Mouse (Mus musculus) inflammation-experienced regulatory T-cells, adult 6 months (primary cell): Measurements from ENCODE around the gene Colgalt2. TPM values are rescaled to one million over a fixed set of nuclear protein-coding genes. Genes with fewer than 3 reads are reported as not detected.
"Not testable (repeated sequence)": the region's sequence is repeated elsewhere in the genome, so short reads cannot be mapped to it uniquely, and the experiment has no call there.

Source experiments
- ATAC-seq: one replicate; pipeline ENCODE4 v1.8.0; 2017
- polyA plus RNA-seq, 3 experiments: library from polyadenylated mRNA; unstranded; fragments of 100-300 nt; shearing (Covaris generic); gene quantifications; one replicate each; pipeline ENCODE4 v1.2.1; 2017

Gene Colgalt2
- polyA plus RNA-seq, 3 experiments from 2014 or later: not detected

DNA sequence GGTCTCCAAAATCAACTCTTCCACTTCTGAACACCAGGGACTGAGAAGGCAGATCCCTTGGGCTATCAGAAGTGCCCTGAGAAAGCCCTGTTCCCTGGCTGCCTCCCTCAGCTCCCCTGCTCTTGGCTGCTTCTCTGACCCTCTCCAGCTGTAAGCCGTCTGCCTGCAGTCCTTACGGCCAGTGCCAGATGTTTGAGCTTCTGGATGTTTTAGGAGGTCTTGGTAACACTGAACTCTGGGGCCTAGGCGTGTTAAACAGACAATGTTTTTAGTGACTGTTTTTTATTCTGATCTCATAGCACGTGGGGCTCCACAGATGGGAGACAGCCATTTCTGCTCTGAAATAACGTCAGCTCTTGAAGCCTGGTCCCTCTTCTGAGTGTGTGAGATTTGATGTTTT lies 18.0 kb downstream of the Colgalt2 start:
- ATAC-seq: no peak

DNA sequence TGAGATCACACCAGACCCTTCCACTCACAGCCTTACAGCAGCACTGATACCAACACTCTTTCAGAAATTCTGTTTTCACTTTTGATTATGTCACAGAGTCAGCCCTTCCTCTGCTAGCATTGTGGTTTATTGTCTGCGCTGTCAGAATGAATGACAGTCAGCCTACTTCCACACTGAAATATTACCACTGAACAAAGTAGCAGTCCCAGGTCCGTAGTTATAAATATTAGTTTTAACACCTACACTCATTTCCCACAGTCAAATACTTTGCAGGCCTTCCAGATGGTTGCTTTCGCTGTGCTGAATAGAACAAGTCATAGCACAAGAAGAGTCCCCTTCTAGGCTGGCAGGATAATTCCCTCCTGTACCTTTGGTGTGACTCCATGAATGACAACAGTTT lies 22.7 kb downstream of the Colgalt2 start:
- ATAC-seq: no peak

DNA sequence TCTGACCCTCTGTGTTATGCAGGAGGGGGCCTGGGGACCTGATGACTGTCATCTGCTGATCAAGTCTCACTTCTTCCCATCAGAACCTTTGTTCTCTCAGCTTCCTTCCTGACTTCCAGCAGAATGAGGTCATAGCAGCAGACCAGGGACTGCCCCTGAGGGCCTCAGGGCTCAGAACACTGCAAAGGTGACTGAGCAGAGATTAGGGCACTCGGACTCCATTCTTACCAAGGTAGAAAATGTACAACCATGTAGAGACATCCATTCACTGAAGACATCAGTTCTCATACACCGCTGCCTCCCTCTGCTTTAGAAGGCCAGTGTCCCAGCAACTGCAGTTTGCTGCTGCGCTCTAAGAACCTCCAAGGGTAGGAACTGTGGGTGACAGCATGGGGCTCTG lies 23.4 kb downstream of the Colgalt2 start:
- ATAC-seq: no peak

DNA sequence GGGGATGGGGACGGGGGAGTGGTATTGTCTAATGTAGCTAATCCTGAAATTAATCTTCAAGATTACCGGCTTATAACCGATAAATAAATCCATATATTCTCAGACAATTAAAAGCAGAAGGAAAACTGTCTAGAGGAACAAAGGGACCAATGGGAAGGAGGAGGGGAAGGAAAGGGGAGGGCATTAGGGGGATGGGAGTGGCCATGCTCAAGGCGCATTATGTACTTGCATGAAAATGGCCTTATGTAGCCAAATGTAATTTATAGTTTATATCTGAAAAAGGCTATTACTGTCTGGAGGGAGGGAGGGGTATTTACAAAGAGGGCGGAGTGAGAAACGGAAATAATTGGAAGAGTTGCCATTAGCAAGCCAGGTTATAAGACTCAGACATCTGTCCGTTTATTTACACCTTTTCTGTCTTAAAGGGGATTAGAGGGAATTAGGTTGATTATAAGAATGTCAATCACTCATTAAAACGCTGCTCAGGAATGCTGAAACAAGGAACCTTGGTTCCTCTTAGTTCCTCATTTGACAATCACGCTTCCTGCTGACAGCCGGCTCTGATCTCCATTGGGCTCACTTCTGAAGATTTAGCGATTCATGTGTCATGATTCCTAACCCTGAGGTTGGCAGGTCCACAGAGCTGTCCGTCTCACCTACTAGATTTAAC lies 28.4 kb downstream of the Colgalt2 start:
- no peak for ATAC-seq

DNA sequence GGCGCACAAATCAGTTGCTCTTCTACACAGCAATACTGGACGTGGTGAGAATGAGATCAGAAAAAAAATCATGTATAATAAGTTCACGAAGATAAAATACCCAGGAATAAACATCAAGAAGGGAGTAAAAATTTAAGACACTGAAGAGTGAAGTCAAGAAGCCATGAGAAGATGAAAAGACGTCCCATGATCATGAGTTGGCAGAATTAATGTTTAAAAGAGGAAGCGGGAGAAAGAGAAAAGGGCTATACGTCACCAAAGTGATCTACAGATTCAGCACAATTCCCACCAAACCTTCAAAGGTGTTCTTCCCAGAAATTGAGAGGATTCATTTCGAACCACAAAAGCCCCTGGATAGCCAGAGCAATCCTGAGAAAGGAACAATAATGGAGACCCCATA lies 30.2 kb downstream of the Colgalt2 start:
- no peak for ATAC-seq

DNA sequence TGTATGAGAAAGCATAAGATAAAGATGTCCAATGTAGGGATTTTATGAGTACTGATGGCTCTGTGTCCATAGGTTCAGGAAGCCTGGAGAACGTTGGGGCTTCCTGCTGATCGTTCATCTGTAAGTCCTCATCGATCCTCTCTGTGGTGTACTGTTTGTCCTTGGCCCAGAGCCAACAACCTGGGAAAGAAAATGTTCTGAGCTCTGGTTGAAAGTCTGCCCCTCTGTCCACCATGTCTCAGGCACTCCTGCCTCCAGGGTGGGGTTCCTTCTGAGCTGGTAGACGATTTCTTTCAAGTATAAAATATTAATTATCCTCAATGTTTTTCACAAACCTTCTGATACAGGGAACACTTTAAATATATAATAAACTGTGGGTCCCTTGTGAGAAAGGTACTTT lies 34.5 kb downstream of the Colgalt2 start:
- ATAC-seq: no peak

DNA sequence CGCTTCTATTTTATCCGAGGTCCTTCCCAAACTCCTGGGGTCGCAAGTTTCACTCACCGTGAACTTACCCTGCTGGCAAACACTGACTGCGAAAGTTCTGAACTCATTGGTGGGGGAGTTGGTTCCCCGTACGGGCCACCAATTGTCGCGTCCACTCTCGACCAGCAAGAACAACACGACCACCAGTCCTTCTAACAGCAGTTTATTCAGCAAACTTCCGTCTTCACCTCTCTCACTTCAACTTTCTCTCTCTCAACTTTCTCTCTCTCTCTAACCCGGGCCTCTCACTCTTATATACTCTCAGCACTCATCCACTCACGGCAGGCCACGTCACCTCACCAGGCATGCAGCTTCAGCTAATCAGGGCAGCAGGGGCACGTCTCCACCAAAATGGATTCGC lies 37.9 kb downstream of the Colgalt2 start:
- ATAC-seq: not testable (repeated sequence)

DNA sequence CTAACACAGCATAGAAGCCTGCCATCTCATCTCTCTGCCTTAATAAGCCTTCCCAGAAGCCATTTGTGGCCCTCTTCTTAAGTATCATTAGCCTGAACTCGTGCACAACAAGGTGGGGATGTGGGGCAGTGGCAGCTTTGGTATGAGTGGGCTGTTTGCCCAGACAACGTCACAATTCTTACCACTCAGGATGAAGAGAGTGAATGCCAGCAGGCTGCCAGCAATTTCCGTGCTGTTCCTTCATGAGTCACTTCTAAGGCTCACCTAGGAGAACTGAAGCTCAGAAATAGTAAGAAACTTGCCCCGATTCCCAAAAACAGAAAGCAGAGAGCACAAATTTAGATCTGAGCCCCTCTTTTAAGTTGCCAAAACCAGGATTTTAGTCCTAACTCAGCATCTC lies 39.8 kb downstream of the Colgalt2 start:
- no peak for ATAC-seq

DNA sequence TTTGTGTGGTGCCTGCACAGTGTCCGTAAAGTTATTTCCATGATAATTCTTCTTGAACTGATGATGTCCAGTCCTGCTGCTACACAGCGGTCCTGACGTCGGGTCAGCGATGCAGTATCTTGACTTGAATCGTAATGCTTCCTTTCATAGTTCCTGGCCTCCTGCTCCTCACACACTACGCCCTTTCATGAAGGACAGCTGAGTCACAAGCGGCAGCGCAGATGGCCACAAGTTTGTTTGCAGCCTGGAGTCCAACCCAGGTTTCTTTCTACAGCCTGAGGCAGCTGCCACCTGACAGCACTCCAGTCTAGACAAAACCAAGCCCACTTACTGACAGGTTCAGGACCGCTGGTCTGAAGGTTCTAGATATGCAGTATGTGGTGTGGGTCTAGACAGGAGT lies 40.2 kb downstream of the Colgalt2 start:
- no peak for ATAC-seq

DNA sequence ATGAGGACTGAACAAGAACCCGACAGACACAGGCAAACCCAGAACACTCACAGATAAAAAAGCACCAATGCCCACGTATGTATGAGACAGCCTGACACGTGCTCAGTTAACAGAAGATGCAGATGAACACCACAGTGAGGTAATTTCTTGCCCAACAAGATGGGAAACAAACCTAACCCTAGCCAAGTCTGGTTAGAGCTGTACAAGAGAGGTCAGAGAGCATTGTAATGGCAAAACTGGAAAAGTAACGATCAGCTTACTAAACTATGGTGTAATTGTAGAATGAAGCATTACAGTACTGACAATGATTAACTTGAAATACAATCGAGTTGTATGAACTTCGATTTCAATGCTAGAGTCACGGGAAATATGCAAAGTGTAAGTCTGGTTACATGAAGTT lies 45.0 kb downstream of the Colgalt2 start:
- no peak for ATAC-seq

DNA sequence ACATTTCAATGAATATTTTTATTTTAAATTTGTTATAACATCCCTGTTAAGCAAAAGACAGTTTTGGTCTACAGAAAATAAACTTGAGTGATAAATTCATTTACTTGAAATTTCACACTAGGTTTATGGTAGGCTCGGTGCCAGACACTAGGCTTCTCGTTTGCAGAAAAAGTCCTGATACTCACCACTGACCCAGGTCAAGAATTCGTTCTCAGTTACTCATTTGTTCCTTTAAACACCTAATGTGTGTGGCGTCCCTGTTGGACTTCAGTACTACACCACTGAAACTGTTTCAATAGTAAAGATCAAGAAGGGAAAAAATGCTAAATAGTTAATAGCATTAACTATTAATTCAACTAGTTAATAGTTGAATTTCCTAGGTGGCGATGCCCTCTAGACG lies 46.3 kb downstream of the Colgalt2 start:
- ATAC-seq: no peak

DNA sequence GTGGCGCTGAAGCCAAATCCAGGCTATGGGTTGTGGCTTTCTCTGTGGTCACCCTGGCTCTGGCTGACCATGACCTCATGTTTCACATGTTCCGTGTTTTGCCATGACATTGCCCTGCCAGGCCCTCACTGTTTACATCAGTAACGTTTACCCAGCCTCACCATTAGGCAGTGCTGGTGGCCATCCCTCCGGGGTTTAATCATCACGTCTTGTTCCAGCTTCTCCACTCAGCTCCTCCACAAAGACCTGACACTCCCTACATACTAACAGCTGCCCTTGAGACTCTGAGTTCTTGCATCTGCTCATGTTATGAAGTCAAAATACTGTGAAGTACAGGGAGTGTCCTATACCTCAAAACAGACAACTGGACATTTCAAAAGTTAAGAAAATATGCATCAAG lies 54.9 kb downstream of the Colgalt2 start:
- ATAC-seq: no peak

DNA sequence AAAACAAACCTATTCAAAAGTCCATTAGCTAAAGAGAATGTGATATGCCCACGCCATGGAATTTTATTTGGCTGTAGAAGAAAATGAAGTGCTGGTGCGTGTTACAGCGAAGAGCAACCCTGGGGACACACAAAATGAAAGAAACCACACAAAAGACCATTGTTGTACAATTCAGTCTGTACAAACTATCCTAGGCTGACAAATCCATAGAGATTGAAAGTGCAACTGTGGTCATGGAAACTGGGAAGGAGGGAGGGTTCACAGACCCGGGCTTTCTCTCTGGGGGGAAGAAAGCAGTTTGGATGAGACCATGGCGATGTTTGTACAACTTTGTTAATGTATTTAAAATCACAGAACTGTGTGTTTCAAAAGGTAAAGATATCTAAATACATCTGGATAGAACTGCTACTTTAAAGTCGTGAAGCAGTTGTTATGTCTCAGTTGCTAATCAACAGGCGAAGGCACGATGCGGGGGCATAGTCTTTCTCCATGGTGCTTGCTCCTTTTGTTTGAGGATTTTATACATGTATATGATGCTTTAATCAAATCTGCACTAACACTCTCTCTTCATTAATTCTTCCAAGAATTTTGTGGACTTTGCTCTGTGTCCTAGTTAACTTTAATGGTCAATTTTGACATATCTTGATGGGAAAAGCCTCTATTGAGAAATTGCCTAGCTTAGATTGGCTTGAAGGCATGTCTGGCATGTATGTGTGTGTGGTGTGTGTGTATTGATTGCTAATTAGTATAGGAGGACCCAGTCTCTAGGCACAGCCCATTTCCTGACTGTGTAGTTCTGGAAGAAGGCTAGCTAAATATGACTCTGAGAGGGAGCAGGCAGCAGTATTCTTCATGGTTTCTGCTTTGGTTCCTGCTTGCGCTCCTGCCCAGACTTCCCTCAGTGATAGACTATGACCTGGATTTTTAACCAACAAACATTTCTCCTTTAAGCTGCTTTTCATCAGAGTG lies 55.9 kb downstream of the Colgalt2 start:
- ATAC-seq: no peak

DNA sequence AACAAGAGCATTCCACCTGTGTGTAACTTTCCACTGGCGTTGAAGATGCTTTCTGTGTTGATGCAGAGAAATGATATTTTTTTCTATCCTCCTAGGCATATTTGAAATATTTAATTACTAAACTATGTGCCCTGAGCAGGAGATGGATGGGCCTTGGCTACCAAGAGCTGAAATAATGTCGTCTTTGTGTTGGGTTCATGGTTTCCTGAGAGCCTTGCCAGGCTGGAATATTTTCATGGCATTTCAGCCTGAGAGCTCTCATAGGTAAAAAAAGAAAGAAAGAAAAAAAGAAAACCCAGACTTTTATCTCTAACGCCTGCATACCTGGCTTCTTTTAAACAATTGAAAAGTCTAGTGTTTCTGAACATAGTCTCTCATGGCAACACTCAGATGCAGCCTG lies 56.6 kb downstream of the Colgalt2 start:
- no peak for ATAC-seq

DNA sequence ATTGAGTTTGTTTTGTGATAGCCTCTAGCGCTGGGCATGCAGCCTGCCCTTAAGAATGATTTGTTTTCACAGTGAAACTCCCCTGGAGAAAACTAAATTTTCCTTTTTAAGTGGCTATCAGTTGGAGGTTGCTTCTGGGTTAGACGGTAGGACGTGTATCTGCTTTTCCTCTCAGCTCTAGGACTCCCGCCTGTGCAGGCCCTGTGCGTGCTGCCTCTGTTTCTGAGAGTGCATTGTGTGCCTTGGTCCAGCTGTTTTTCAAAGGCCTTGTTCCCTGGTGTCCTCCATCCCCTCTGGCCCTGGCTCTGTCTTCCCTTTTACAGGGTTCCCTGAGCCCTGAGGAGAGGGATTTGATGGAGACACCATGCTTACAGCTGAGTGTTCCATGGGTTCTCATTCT lies 58.0 kb downstream of the Colgalt2 start:
- ATAC-seq: no peak

DNA sequence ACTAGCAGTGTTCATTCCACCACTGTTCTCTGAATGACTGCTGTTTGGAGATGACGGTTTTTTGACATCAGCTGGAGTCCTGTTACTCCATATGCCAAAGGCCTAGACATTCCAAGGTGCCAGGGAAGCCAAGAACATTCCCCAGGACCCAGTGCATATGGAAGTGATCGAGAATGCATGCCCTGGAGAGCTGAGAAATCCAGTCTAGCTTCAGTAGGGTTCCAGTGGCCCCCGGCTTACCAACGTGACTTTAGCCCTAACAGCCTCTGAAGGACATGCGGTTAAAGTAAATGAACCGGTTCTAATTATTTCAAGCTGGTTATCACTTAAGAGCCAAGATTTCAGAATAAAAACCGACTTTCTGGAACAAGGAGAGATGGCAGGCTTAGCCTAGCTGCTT lies 59.4 kb downstream of the Colgalt2 start:
- ATAC-seq: no peak

DNA sequence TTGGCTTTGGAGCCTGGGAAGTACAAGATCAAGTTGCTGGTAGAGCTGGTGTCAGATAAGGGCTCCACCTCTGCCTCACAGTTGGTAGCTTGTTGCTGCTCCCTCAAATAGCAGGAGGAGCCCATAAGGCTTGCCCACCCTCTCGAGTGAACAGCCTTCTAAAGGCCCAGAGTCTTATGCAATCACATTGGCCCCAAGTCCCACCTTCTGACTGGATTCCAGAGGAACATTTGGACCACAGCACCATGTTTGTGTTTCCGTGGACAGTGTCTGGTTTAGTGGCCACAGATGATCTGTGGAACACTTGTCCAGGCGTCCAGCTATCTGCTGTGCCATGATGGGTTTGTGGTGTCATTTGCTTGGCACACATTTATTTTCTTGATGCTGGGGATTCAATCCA lies 61.3 kb downstream of the Colgalt2 start:
- no peak for ATAC-seq

DNA sequence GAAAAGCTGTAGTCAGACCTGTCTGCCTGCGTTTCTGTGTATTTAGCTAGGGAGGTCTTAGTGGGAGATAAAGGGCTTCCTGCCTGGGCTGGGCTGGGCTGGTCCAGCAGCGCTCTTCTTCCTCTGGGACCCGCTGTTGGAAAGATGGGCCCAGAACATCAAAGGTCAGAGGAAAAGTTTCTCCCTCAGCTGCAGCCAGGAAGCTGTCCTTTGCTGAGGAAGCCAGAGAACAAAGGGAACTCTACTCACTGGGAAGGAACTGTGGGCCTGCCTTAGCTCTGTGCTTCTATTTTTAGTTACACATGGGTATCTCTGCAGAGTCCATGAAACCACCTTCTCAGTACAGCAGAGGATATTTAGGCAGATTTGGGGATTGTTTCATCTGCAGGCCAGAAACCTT lies 62.2 kb downstream of the Colgalt2 start:
- no peak for ATAC-seq

DNA sequence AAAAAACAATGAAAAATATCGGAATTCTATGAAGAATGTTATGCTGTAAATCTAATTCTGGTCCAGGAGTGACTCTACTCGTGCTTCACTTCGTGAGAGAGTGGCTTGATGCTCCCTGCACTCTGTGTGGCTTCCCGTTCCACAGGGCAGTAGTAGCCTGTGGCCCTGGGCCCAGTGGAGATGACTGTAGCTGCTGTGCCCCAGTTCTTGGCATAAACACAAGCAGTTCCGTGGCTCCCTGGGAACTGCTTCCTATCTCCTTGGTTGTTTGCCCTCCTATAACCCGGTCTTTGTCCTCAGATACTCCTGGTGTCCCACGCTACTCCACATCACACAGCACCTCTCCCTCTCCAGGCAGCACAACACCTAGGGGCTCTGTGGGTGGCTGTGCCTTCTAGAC lies 62.7 kb downstream of the Colgalt2 start:
- no peak for ATAC-seq

DNA sequence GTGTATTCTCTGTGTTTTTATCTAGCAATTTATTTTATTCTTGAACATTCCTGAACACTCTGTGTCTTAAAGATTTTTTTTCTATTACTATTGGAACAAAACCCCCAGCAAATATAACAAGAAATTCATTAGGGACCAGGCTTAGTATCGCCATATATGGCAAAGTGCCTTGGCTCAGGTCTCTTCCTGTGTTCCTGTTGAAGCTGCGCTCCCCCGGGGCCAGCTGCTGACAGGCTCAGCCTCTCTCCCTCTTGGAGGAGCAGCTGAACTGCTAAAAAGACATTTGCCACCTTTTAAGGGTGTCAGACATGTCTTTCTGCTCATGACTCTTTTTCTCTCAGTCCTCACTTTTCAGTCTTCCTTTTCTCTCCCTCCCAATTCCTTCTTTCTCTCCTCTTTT lies 66.7 kb downstream of the Colgalt2 start:
- no peak for ATAC-seq

DNA sequence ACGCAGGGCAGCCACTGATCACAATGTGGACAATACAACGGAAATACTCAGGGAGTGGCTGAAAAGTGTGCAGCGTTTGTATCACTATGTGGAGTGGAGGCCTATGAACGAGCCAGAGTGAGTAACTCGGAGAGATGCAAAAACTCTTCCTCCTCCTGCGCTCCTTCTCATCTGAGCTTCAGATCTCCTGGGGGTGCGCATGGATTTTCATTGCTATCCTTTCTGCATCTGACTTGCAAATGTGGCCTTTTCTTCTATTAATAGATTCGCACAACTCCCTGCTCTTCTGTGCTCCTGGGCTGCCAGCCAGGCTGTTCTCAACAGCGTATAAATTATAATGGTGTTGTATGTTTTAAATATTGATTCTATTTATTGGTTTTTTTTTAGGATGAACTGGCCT lies 68.8 kb downstream of the Colgalt2 start:
- ATAC-seq: no peak

DNA sequence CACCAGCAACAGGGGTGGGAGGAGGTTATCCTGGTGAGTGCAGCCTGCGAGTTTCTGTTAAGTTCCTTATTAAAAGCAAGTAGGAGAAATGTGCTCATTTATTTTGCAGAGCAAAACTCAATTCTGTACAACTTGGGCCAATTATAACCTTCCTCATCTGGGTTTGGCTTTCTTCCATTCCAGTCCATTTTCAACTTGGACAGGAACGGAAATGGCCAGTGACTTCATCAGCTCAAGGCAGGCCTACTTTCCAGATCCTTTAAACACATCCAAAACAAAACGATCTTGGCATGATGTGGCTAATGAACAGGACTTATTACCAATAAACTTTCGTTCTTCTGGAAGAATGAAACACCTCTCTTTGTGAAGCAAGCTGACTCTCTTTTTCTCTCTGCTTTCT lies 76.5 kb downstream of the Colgalt2 start:
- no peak for ATAC-seq

DNA sequence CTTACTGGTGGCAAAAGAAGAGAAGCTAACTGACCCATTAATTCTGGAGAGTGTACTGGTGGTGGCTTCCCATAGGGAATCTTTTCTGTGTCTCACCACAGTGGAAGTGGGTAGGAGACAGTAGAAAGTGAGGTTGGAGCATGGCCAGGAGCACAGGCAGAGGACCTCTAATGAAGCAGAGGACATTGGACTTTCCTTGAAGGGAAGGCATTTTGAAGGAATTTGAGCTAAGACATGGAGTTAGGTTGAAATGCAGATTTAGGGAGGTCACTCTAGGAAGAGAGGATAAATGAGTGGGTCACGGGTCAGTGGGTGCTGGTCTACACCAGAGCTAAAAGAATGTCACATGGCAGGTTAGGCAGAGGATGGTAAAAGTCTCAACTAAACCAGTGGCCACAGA lies 91.2 kb downstream of the Colgalt2 start:
- no peak for ATAC-seq

DNA sequence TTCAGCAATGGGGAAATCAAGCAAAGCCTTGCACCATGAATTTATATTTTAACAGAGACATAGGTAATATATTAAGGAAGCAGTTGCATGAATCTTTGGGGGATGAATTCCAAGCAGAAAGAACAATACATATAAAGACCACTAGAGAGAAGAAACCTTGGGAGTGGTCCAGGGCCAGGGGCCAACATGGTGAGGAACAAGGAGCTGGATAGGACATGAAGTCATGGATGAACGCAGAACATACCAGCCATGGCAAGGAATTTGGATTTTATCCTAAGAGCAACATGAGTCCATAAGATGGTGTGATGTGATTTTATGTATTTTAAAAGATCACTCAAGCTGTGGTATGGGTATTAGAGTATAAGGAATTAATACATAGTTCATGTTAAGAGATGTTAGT lies 92.6 kb downstream of the Colgalt2 start:
- ATAC-seq: no peak
